Mouse (Mus musculus): ENCODE results near the gene Rlbp1. TPM values are rescaled to one million over a fixed set of nuclear protein-coding genes. Genes with fewer than 3 reads are reported as not detected.

Gene Rlbp1
- polyA plus RNA-seq (2014; fragmentation: Illumina TruSeq; extraction: RNeasy Lipid Tissue Mini Kit (QIAGEN cat#74804); ENCODE audit: low read depth, low replicate concordance): not detected

GRCm38 (mm10) chr7:79386422-79387133 lies at the start of gene Rlbp1:
TSS of gene Rlbp1 (minus strand) at chr7:79387048.

GRCm38 (mm10) chr7:79391883-79392649 lies 5.2 kb upstream of the Rlbp1 start, which contains the start of gene Fanci:
TSS of gene Fanci (plus strand) at chr7:79391929.

Other genes with a start within 250 kb of the Rlbp1 start
- gene Mfge8, start 238.0 kb downstream of the Rlbp1 start, polyA plus RNA-seq (2014; fragmentation: Illumina TruSeq; extraction: RNeasy Lipid Tissue Mini Kit (QIAGEN cat#74804); ENCODE audit: low read depth, low replicate concordance): 0.98 TPM
- 38.0 TPM for gene Abhd2, start 113.8 kb downstream of the Rlbp1 start, polyA plus RNA-seq (2014; fragmentation: Illumina TruSeq; extraction: RNeasy Lipid Tissue Mini Kit (QIAGEN cat#74804); ENCODE audit: low read depth, low replicate concordance)
- not detected for gene Fanci, start 4.9 kb upstream of the Rlbp1 start, polyA plus RNA-seq (2014; fragmentation: Illumina TruSeq; extraction: RNeasy Lipid Tissue Mini Kit (QIAGEN cat#74804); ENCODE audit: low read depth, low replicate concordance)
- gene Polg, start 79.3 kb upstream of the Rlbp1 start, polyA plus RNA-seq (2014; fragmentation: Illumina TruSeq; extraction: RNeasy Lipid Tissue Mini Kit (QIAGEN cat#74804); ENCODE audit: low read depth, low replicate concordance): 27.5 TPM
- gene Rhcg, start 230.6 kb upstream of the Rlbp1 start, polyA plus RNA-seq (2014; fragmentation: Illumina TruSeq; extraction: RNeasy Lipid Tissue Mini Kit (QIAGEN cat#74804); ENCODE audit: low read depth, low replicate concordance): not detected

Data from liver, adult 10 weeks (tissue).